Comparison of ENCODE assay signal across 9 mouse cellular contexts in genomic region chr2:93028865-93029264, GRCm38 (mm10). TPM values are rescaled to one million over a fixed set of nuclear protein-coding genes. Genes with fewer than 3 reads are reported as not detected.
A peak's percentile ranks its signal among the peaks of the same experiment; 100 is the strongest.
DNase-seq lines count a peak whose midpoint lies in the region; ATAC-seq and TF ChIP-seq lines count a peak whose summit lies in the region.
"Had no signal": no experiment of that assay in that cellular context is flagged by ENCODE, and none has a peak within 500 bp of the region (broad histone marks: within the 10 kb centered on the region; RNA-seq: fewer than 3 reads in every experiment).

No protein-coding gene starts in this region.

- peak overlapping the region; percentile 48; the same call in 1 of the 2 replicates for H3K27ac ChIP-seq in heart, embryonic 12.5 days (ENCODE audit: poor library complexity, severe bottlenecking)
- H3K27ac ChIP-seq in layer of hippocampus, adult 2 months, result no peak overlapping the region
- peak overlapping the region; percentile 72; the same call in 1 of the 2 replicates for H3K27ac ChIP-seq in embryonic facial prominence, embryonic 15.5 days (replicated peaks)
- H3K27ac ChIP-seq: limb, embryonic 13.5 days had no signal

- WGBS in heart, embryonic 12.5 days, result 59% methylated on average over 6 of the region's 6 CpGs
- 51% methylated on average over 6 of the region's 6 CpGs for WGBS in embryonic facial prominence, embryonic 15.5 days

- no peak for ATAC-seq in heart, embryonic 12.5 days (ENCODE audit: insufficient number of reproducible peaks, low FRiP score)
- peak; percentile 26 for ATAC-seq in CD4-positive, CD25-positive, alpha-beta regulatory T cell, adult 4 months
- no peak for ATAC-seq in embryonic facial prominence, embryonic 15.5 days (ENCODE audit: insufficient number of reproducible peaks, low FRiP score, low TSS enrichment, low read depth)
- no peak for ATAC-seq in monocyte, adult 5-6 weeks (replicated peaks; ENCODE audit: insufficient number of reproducible peaks, low FRiP score, low TSS enrichment, poor library complexity, severe bottlenecking)

- H3K9me3 ChIP-seq in heart, embryonic 12.5 days (replicated peaks), result peaks cover 3% of the 10 kb centered on the region; the same call in 1 of the 2 replicates
- no peaks in the 10 kb centered on the region for H3K9me3 ChIP-seq in embryonic facial prominence, embryonic 15.5 days (replicated peaks)

- H3K9ac ChIP-seq in heart, embryonic 12.5 days, result no peak overlapping the region
- H3K9ac ChIP-seq in embryonic facial prominence, embryonic 15.5 days, result no peak overlapping the region

- peak; percentile 46 for TF ChIP-seq CTCF in layer of hippocampus, adult 2 months (conservative IDR thresholded peaks at IDR 0.05)

- H3K4me1 ChIP-seq in heart, embryonic 12.5 days (replicated peaks), result peaks cover 61% of the 10 kb centered on the region
- H3K4me1 ChIP-seq in embryonic facial prominence, embryonic 15.5 days, result peaks cover 65% of the 10 kb centered on the region

- H3K4me3 ChIP-seq in heart, embryonic 12.5 days, result no peak overlapping the region
- no peak overlapping the region for H3K4me3 ChIP-seq in layer of hippocampus, adult 2 months
- no peak overlapping the region for H3K4me3 ChIP-seq in embryonic facial prominence, embryonic 15.5 days (replicated peaks)
- H3K4me3 ChIP-seq: limb, embryonic 13.5 days had no signal

- H3K36me3 ChIP-seq in heart, embryonic 12.5 days, result peaks cover 7% of the 10 kb centered on the region; the same call in 1 of the 2 replicates
- H3K36me3 ChIP-seq in embryonic facial prominence, embryonic 15.5 days, result 0 out of 2 replicates have a peak, but pooled peaks cover 3% of the 10 kb centered on the region

- H3K4me2 ChIP-seq in heart, embryonic 12.5 days, result peak overlapping the region; percentile 21
- no peak overlapping the region for H3K4me2 ChIP-seq in embryonic facial prominence, embryonic 15.5 days (replicated peaks)
- H3K4me2 ChIP-seq: limb, embryonic 13.5 days had no signal

- H3K27me3 ChIP-seq in heart, embryonic 12.5 days (replicated peaks), result no peaks in the 10 kb centered on the region
- H3K27me3 ChIP-seq in embryonic facial prominence, embryonic 15.5 days, result no peaks in the 10 kb centered on the region
- H3K27me3 ChIP-seq: limb, embryonic 13.5 days had no signal

- DNase-seq in heart, postnatal 10 days, result no peak
- DNase-seq in layer of hippocampus, adult 2 months (ENCODE audit: low spot score in 2 of 2), result no peak
- no peak for DNase-seq in layer of hippocampus, adult 9-10 months (ENCODE audit: low spot score)
- no peak for DNase-seq in frontal cortex, postnatal 14 days (ENCODE audit: low spot score in 2 of 2)

- intact Hi-C loops in heart, postnatal 10 days (cut with DNase I), result loop anchor here (1.0 kb wide), 1 partner anchor 41 kb away; no protein-coding TSS in a partner anchor

RNA-seq across cellular contexts. Expression of gene Prdm11, which starts 17.1 kb away (rescaled TPM):
- polyA plus RNA-seq in heart, embryonic 12.5 days (2016; fragmentation: Nextera tagmentation; extraction: Ambion mirVana), result 5.6 and 5.8 TPM in 2 replicates
- 10 to 100 TPM; 20.9 to 21.8 TPM for total RNA-seq in heart, postnatal 10 days (2021)
- total RNA-seq in layer of hippocampus, adult 2 months (2021), result 10 to 100 TPM; 30.7 to 30.9 TPM
- polyA plus RNA-seq in CD4-positive, CD25-positive, alpha-beta regulatory T cell, adult 4 months (2017; shearing (Covaris generic)), result 1 to 10 TPM; 1.8 to 2.1 TPM
- 12.0 and 12.1 TPM in 2 replicates for polyA plus RNA-seq in embryonic facial prominence, embryonic 15.5 days (2015; fragmentation: Nextera tagmentation; extraction: Ambion mirVana)
- 1.4 to 6.8 TPM (median 4.0 TPM) in 3 replicates for total RNA-seq in monocyte, adult 5-6 weeks (2017)
